Mouse (Mus musculus) limb, embryonic 15.5 days (tissue): ENCODE measurements at regions not wholly inside any gene's neighbourhood (a gene's known extent, or its start where the extent isn't known, plus 50 kb on each side); places are given as distances from the start of the nearest gene placed in this dataset.

Source experiments
- ATAC-seq: fragments of 200-750 bp; cut with Nextera tagmentation; 2 replicates; pipeline ENCODE4 v1.8.0; 2017; ENCODE audit warnings: low read depth, moderate TSS enrichment; ENCODE audit not compliant: insufficient number of reproducible peaks, low FRiP score, low TSS enrichment
- H3K27ac ChIP-seq: fragments of 300-500 bp; sonication (generic); 2 replicates; pipeline ENCODE4 v1.5.1; 2015; ENCODE audit warnings: moderate library complexity, mild to moderate bottlenecking, inconsistent platforms
- H3K27me3 ChIP-seq: fragments of 300-500 bp; sonication (generic); 2 replicates; pipeline ENCODE4 v1.6.1; 2015; ENCODE audit warnings: inconsistent platforms
- H3K36me3 ChIP-seq: fragments of 300-500 bp; sonication (generic); 2 replicates; pipeline ENCODE4 v1.6.1; 2015; ENCODE audit warnings: inconsistent platforms
- H3K4me1 ChIP-seq: fragments of 300-500 bp; sonication (generic); 2 replicates; pipeline ENCODE4 v1.6.1; 2015; ENCODE audit warnings: inconsistent platforms
- H3K4me2 ChIP-seq: fragments of 300-500 bp; sonication (generic); 2 replicates; pipeline ENCODE4 v1.6.1; 2015; ENCODE audit warnings: mild to moderate bottlenecking, inconsistent platforms
- H3K4me3 ChIP-seq: fragments of 300-500 bp; sonication (generic); 2 replicates; pipeline ENCODE4 v1.5.1; 2015; ENCODE audit warnings: mild to moderate bottlenecking, inconsistent platforms
- H3K9ac ChIP-seq: fragments of 300-500 bp; sonication (generic); 2 replicates; pipeline ENCODE4 v1.6.1; 2015; ENCODE audit warnings: inconsistent platforms
- H3K9me3 ChIP-seq: fragments of 300-500 bp; sonication (generic); 2 replicates; pipeline ENCODE4 v1.6.1; 2016; ENCODE audit warnings: inconsistent platforms
- WGBS: fragments of 180-500 bp; shearing (Covaris S2); methylation state at CpG from one replicate; pipeline ENCODE4 v1.1.7; 2015; 5-methylcytosine and 5-hydroxymethylcytosine counted together

- Histone ChIP-seq H3K4me3 (no peak overlapping the region), H3K4me2 (no peak overlapping the region), H3K36me3 (no peaks in the 10 kb centered on the region), H3K9ac (no peak overlapping the region), H3K9me3 (no peaks in the 10 kb centered on the region), H3K27me3 (peaks cover 2% of the 10 kb centered on the region; the same call in 1 of the 2 replicates), H3K27ac (no peak overlapping the region), H3K4me1 (peaks cover 24% of the 10 kb centered on the region)
- 53% methylated on average over 5 of the region's 5 CpGs for WGBS
- ATAC-seq = no peak
Observed at GRCm38 (mm10) chr8:89383781-89384180, 339.8 kb upstream of the Sall1 start.

GRCm38 (mm10) chr8:89382538-89383380 lies 338.8 kb upstream of the Sall1 start:
- Histone ChIP-seq H3K4me2 (no peak overlapping the region), H3K27ac (no peak overlapping the region), H3K9ac (no peak overlapping the region), H3K4me3 (no peak overlapping the region), H3K36me3 (no peaks in the 10 kb centered on the region), H3K27me3 (no peaks in the 10 kb centered on the region; the same call in 1 of the 2 replicates), H3K9me3 (no peaks in the 10 kb centered on the region), H3K4me1 (peaks cover 14% of the 10 kb centered on the region)
- WGBS = 31% methylated on average over 9 of the region's 9 CpGs
- no peak for ATAC-seq

GRCm38 (mm10) chr8:89380436-89380835 lies 336.5 kb upstream of the Sall1 start:
- no peaks in the 10 kb centered on the region for H3K36me3 ChIP-seq
- no peaks in the 10 kb centered on the region; the same call in 1 of the 2 replicates for H3K27me3 ChIP-seq
- 83% methylated on average over 9 of the region's 9 CpGs for WGBS
- H3K9ac ChIP-seq = no peak overlapping the region
- H3K4me2 ChIP-seq = no peak overlapping the region
- H3K9me3 ChIP-seq = no peaks in the 10 kb centered on the region
- H3K4me1 ChIP-seq = peaks cover 4% of the 10 kb centered on the region; the same call in 1 of the 2 replicates
- H3K27ac ChIP-seq = no peak overlapping the region
- no peak overlapping the region for H3K4me3 ChIP-seq
- no peak for ATAC-seq

- H3K4me1 ChIP-seq = no peaks in the 10 kb centered on the region
- H3K9ac ChIP-seq = no peak overlapping the region
- no peak overlapping the region for H3K4me2 ChIP-seq
- H3K9me3 ChIP-seq = no peaks in the 10 kb centered on the region
- H3K36me3 ChIP-seq = no peaks in the 10 kb centered on the region
- no peaks in the 10 kb centered on the region for H3K27me3 ChIP-seq
- H3K27ac ChIP-seq = no peak overlapping the region
- no peak overlapping the region for H3K4me3 ChIP-seq
- no peak for ATAC-seq
- 87% methylated on average over 3 of the region's 3 CpGs for WGBS
Observed at GRCm38 (mm10) chr8:89372761-89373160, 328.8 kb upstream of the Sall1 start.

GRCm38 (mm10) chr8:89371773-89372132 lies 327.8 kb upstream of the Sall1 start:
- Histone ChIP-seq H3K4me2 (no peak overlapping the region), H3K36me3 (no peaks in the 10 kb centered on the region), H3K27me3 (no peaks in the 10 kb centered on the region), H3K4me3 (no peak overlapping the region), H3K4me1 (no peaks in the 10 kb centered on the region), H3K27ac (no peak overlapping the region), H3K9me3 (no peaks in the 10 kb centered on the region), H3K9ac (no peak overlapping the region)
- 49% methylated on average over 4 of the region's 4 CpGs for WGBS
- no peak for ATAC-seq

- no peaks in the 10 kb centered on the region for H3K36me3 ChIP-seq
- no peak overlapping the region for H3K4me3 ChIP-seq
- H3K4me1 ChIP-seq = no peaks in the 10 kb centered on the region
- no peak overlapping the region for H3K27ac ChIP-seq
- 44% methylated on average over 20 of the region's 20 CpGs for WGBS
- H3K4me2 ChIP-seq = no peak overlapping the region
- no peak overlapping the region for H3K9ac ChIP-seq
- ATAC-seq = no peak
- no peaks in the 10 kb centered on the region for H3K27me3 ChIP-seq
- no peaks in the 10 kb centered on the region for H3K9me3 ChIP-seq
Observed at GRCm38 (mm10) chr8:89370816-89371772, 327.1 kb upstream of the Sall1 start.

GRCm38 (mm10) chr8:89365430-89365829 lies 321.5 kb upstream of the Sall1 start:
- H3K4me3 ChIP-seq = no peak overlapping the region
- H3K4me2 ChIP-seq = no peak overlapping the region
- H3K27ac ChIP-seq = no peak overlapping the region
- H3K27me3 ChIP-seq = no peaks in the 10 kb centered on the region
- no peaks in the 10 kb centered on the region for H3K36me3 ChIP-seq
- ATAC-seq = no peak
- no peaks in the 10 kb centered on the region for H3K4me1 ChIP-seq
- H3K9ac ChIP-seq = no peak overlapping the region
- 93% methylated on average over 3 of the region's 3 CpGs for WGBS
- no peaks in the 10 kb centered on the region for H3K9me3 ChIP-seq

- H3K9ac ChIP-seq = no peak overlapping the region
- no peaks in the 10 kb centered on the region for H3K9me3 ChIP-seq
- ATAC-seq = no peak
- H3K27ac ChIP-seq = no peak overlapping the region
- no peaks in the 10 kb centered on the region for H3K4me1 ChIP-seq
- H3K4me2 ChIP-seq = no peak overlapping the region
- no peaks in the 10 kb centered on the region for H3K36me3 ChIP-seq
- H3K4me3 ChIP-seq = no peak overlapping the region
- no peaks in the 10 kb centered on the region for H3K27me3 ChIP-seq
- 83% methylated on average over 4 of the region's 4 CpGs for WGBS
Observed at GRCm38 (mm10) chr8:89358411-89358810, 314.4 kb upstream of the Sall1 start.

- Histone ChIP-seq H3K4me2 (no peak overlapping the region), H3K4me1 (no peaks in the 10 kb centered on the region), H3K4me3 (no peak overlapping the region), H3K27me3 (no peaks in the 10 kb centered on the region), H3K27ac (no peak overlapping the region), H3K9ac (no peak overlapping the region), H3K36me3 (no peaks in the 10 kb centered on the region), H3K9me3 (no peaks in the 10 kb centered on the region)
- 86% methylated on average over 3 of the region's 3 CpGs for WGBS
- no peak for ATAC-seq
Observed at GRCm38 (mm10) chr8:89345547-89345946, 301.6 kb upstream of the Sall1 start.

GRCm38 (mm10) chr8:89341686-89342085 lies 297.7 kb upstream of the Sall1 start:
- no peak for ATAC-seq
- Histone ChIP-seq H3K4me3 (no peak overlapping the region), H3K9me3 (no peaks in the 10 kb centered on the region), H3K27ac (no peak overlapping the region), H3K4me1 (no peaks in the 10 kb centered on the region), H3K36me3 (no peaks in the 10 kb centered on the region), H3K9ac (no peak overlapping the region), H3K4me2 (no peak overlapping the region), H3K27me3 (no peaks in the 10 kb centered on the region)
- 85% methylated on average over 5 of the region's 5 CpGs for WGBS

- Histone ChIP-seq H3K4me1 (no peaks in the 10 kb centered on the region), H3K27ac (no peak overlapping the region), H3K27me3 (no peaks in the 10 kb centered on the region), H3K9ac (no peak overlapping the region), H3K36me3 (no peaks in the 10 kb centered on the region), H3K4me2 (no peak overlapping the region), H3K4me3 (no peak overlapping the region), H3K9me3 (no peaks in the 10 kb centered on the region)
- 80% methylated on average over 2 of the region's 2 CpGs for whole genome bisulfite sequencing
- no peak for ATAC-seq
Observed at GRCm38 (mm10) chr8:89335416-89335815, 291.5 kb upstream of the Sall1 start.

- H3K27ac ChIP-seq = no peak overlapping the region
- 60% methylated on average over 2 of the region's 2 CpGs for WGBS
- H3K4me1 ChIP-seq = no peaks in the 10 kb centered on the region
Observed at GRCm38 (mm10) chr8:89325751-89326351, 281.9 kb upstream of the Sall1 start.

More at GRCm38 (mm10) chr8:89325751-89326351, 281.9 kb upstream of the Sall1 start:
- H3K9me3 ChIP-seq = no peaks in the 10 kb centered on the region
- no peaks in the 10 kb centered on the region for H3K27me3 ChIP-seq
- no peaks in the 10 kb centered on the region for H3K36me3 ChIP-seq
- H3K4me2 ChIP-seq = no peak overlapping the region
- H3K4me3 ChIP-seq = no peak overlapping the region
- no peak for ATAC-seq
- H3K9ac ChIP-seq = no peak overlapping the region
